Mouse (Mus musculus) Patski (cell line): ENCODE results near the gene Nfkb1. TPM values are rescaled to one million over a fixed set of nuclear protein-coding genes. Genes with fewer than 3 reads are reported as not detected.

ENCODE experiments used
- ATAC-seq: fragments of 100-300 bp; one replicate; pipeline ENCODE4 v1.8.0; 2021
- CTCF ChIA-PET: fragments of 350-600 bp; sonication (Branson Sonifier 250); formaldehyde crosslinking; loops from one replicate; lab custom pipeline; 2022; ENCODE audit warnings: inconsistent platforms; lab: Charles Lee
- POLR2A ChIA-PET: fragments of 350-600 bp; sonication (Branson Sonifier 250); formaldehyde crosslinking; loops from one replicate; lab custom pipeline; 2022; ENCODE audit warnings: antibody characterized with exemption, inconsistent platforms; lab: Charles Lee
- DNase-seq: peaks from one replicate; pipeline ENCODE4 v3.0.0-alpha.2; 2011; ENCODE audit warnings: low read depth, low spot score
- H3K27me3 ChIP-seq: fragments of 371-371 bp; one replicate; pipeline ENCODE4 v1.5.1; 2021
- CTCF ChIP-seq: fragments of 100-300 bp; IDR thresholded peaks from one replicate; pipeline ENCODE4 v1.5.1; 2021
- in situ Hi-C: fragments of 300-500 bp; cut with MboI; formaldehyde crosslinking; loops from 3 replicates; pipeline ENCODE4 v1.11.1; 2018; ENCODE audit warnings: low pct_unique_long_range_greater_than_20kb, mixed read lengths
- polyA plus RNA-seq: library from polyadenylated mRNA; unstranded; gene quantifications from one replicate; pipeline ENCODE4 v1.2.3, GENCODE M21; 2021

The Nfkb1 gene
- polyA plus RNA-seq = 151 TPM

DNA sequence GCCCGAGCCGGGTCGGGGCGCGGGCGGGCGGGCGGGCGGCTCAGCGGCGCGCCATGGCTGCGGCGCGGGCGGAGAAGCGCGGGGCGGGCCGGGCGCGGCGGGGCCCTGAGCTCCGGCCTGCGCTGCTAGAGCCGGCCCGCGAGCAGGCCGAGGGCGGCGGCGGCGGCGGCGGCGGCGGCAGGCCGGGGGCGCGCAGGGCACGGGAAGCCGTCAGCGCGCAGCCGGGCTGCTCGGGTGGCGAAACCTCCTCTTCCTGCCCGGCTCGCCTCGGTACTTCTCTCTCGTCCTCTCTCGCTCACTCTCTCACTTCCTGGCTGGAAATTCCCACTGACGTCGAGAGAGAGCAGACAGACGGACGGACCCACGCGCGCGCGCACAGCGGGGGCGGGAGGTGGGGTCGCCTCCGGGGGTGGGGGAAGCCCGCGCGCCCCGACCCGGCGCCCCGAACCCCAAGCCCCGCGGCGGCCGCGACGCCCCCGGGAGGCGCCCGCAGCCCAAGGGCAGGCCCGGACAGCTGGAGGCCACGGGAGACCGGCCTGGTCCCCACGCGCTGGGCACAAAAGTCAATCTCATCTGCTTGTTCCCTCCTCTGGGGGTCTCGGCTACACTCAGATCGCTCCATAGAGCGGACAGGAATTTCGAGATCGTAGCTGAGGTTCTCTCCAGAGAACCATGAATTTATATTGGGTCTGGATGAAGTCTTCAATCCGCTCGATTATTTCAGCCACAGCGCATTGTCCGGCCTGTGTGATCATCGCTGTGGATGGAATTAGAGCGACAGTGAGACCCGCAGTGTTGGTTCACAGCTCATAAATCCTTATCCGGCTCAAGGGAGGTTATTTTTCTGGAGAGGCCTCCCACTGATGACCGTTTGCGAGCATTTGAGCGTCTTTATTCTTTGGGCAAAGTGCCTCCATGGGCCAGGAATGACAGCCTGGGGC, at the start of gene Nfkb1:
Gene Nfkb1 (minus strand): TSS at position 357 of the 941 bp plus-strand sequence.
- POLR2A ChIA-PET = interaction anchor here (0.6 to 7.3 kb wide), 10 partner anchors 9 to 479 kb away, joined by 3 to 66 read pairs (median 3); no protein-coding TSS in a partner anchor
- no peak for TF ChIP-seq CTCF
- in situ Hi-C loops = no loop called here
- CTCF ChIA-PET = interaction anchor here (0.7 to 10.1 kb wide), 6 partner anchors 9 to 79 kb away, joined by 3 to 95 read pairs (median 8); no protein-coding TSS in a partner anchor
- ATAC-seq = peak; percentile 66
- no peaks in the 10 kb centered on the region for H3K27me3 ChIP-seq
- no peak for DNase-seq

GRCm38 (mm10) chr3:135740711-135741110, 49.4 kb upstream of the Nfkb1 start:
- in situ Hi-C loops = loop anchor here (25.0 kb wide), 1 partner anchor 1078 kb away; no protein-coding TSS in a partner anchor
- no peaks in the 10 kb centered on the region for H3K27me3 ChIP-seq
- no peak for ATAC-seq
- DNase-seq = no peak
- no peak for TF ChIP-seq CTCF
- CTCF ChIA-PET = interaction anchor here (2.0 kb wide), 1 partner anchor 9 kb away, joined by 4 read pairs; no protein-coding TSS in a partner anchor
- POLR2A ChIA-PET = no interaction called here

- no peak for TF ChIP-seq CTCF
- ATAC-seq (no peak), DNase-seq (no peak)
- no peaks in the 10 kb centered on the region for H3K27me3 ChIP-seq
- ChIA-PET POLR2A (no interaction called here), CTCF (no interaction called here)
- in situ Hi-C loops = loop anchor here (5.0 to 25.0 kb wide), 3 partner anchors 332 to 1072 kb away; no protein-coding TSS in a partner anchor
Measured at GRCm38 (mm10) chr3:135734736-135735135, 43.4 kb upstream of the Nfkb1 start.

GRCm38 (mm10) chr3:135732747-135733445, 41.5 kb upstream of the Nfkb1 start:
- H3K27me3 ChIP-seq = no peaks in the 10 kb centered on the region
- CTCF ChIA-PET = interaction anchor here (1.0 to 2.0 kb wide), 3 partner anchors 10 to 330 kb away, joined by 3 to 5 read pairs (median 4); no protein-coding TSS in a partner anchor
- TF ChIP-seq CTCF = no peak
- DNase-seq = no peak
- in situ Hi-C loops = loop anchor here (5.0 to 25.0 kb wide), 3 partner anchors 331 to 1071 kb away; no protein-coding TSS in a partner anchor
- POLR2A ChIA-PET = no interaction called here
- no peak for ATAC-seq

GRCm38 (mm10) chr3:135731292-135732047, 40.1 kb upstream of the Nfkb1 start:
- peak; percentile 88 for ATAC-seq
- TF ChIP-seq CTCF = peak; percentile 99
- ChIA-PET POLR2A (no interaction called here), CTCF (interaction anchor here (0.6 to 1.9 kb wide), 42 partner anchors 10 to 451 kb away, joined by 3 to 31 read pairs (median 3); partner anchors contain the start of genes Bdh2, Cisd2 and Manba)
- H3K27me3 ChIP-seq = no peaks in the 10 kb centered on the region
- in situ Hi-C loops = loop anchor here (5.0 to 25.0 kb wide), 3 partner anchors 329 to 1069 kb away; no protein-coding TSS in a partner anchor
- peak; percentile 100 for DNase-seq

- TF ChIP-seq CTCF = no peak
- POLR2A ChIA-PET = no interaction called here
- DNase-seq (no peak), ATAC-seq (no peak)
- in situ Hi-C loops = loop anchor here (5.0 to 25.0 kb wide), 3 partner anchors 328 to 1068 kb away; no protein-coding TSS in a partner anchor
- H3K27me3 ChIP-seq = no peaks in the 10 kb centered on the region
- CTCF ChIA-PET = interaction anchor here (0.6 to 1.9 kb wide), 42 partner anchors 10 to 450 kb away, joined by 3 to 31 read pairs (median 3); partner anchors contain the start of genes Bdh2, Cisd2 and Manba
Measured at GRCm38 (mm10) chr3:135730790-135731189, 39.4 kb upstream of the Nfkb1 start.

GRCm38 (mm10) chr3:135729575-135729974, 38.2 kb upstream of the Nfkb1 start:
- TF ChIP-seq CTCF = no peak
- ATAC-seq (no peak), DNase-seq (peak; percentile 35)

GRCm38 (mm10) chr3:135728900-135729299, 37.6 kb upstream of the Nfkb1 start:
- no peak for DNase-seq
- ATAC-seq = no peak
- ChIA-PET POLR2A (no interaction called here), CTCF (interaction anchor here (1.2 kb wide), 1 partner anchor 59 kb away, joined by 3 read pairs; no protein-coding TSS in a partner anchor)
- no peak for TF ChIP-seq CTCF
- in situ Hi-C loops = loop anchor here (5.0 to 25.0 kb wide), 2 partner anchors 437 to 1067 kb away; no protein-coding TSS in a partner anchor
- no peaks in the 10 kb centered on the region for H3K27me3 ChIP-seq

More at GRCm38 (mm10) chr3:135729575-135729974, 38.2 kb upstream of the Nfkb1 start:
- no peaks in the 10 kb centered on the region for H3K27me3 ChIP-seq
- ChIA-PET CTCF (no interaction called here), POLR2A (no interaction called here)
- in situ Hi-C loops = loop anchor here (5.0 to 25.0 kb wide), 2 partner anchors 437 to 1067 kb away; no protein-coding TSS in a partner anchor

DNA sequence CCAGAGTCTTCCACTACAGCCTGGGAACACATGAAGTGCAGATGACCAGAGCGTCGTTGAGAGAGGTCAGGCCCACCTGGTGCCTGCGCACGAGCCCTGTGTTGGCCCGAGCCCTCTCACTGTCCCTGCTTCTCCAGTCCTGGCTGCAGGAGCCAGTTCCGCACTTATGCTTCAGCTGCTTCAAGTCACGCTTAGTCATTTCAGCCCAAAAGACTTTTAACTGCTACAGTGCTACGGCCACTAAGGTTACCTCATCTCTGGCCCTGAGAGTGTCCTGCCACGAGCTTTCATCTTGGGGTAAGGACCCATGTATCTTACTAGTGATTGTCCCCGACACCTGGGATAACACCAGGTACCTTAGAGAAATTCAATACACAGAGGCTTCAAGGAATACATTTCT, 36.0 kb upstream of the Nfkb1 start:
- ATAC-seq = no peak
- no peak for DNase-seq
- H3K27me3 ChIP-seq = no peaks in the 10 kb centered on the region
- ChIA-PET CTCF (interaction anchor here (0.7 to 1.6 kb wide), 5 partner anchors 14 to 446 kb away, joined by 3 to 5 read pairs (median 3); partner anchors contain the start of gene Bdh2), POLR2A (interaction anchor here (1.0 kb wide), 1 partner anchor 323 kb away, joined by 3 read pairs; no protein-coding TSS in a partner anchor)
- TF ChIP-seq CTCF = no peak
- in situ Hi-C loops = loop anchor here (5.0 to 25.0 kb wide), 2 partner anchors 435 to 1065 kb away; no protein-coding TSS in a partner anchor
